Mouse (Mus musculus) heart, postnatal 36 days (tissue): ENCODE results near the gene Vapa. TPM values are rescaled to one million over a fixed set of nuclear protein-coding genes. Genes with fewer than 3 reads are reported as not detected.
"Not testable (repeated sequence)": the region's sequence is repeated elsewhere in the genome, so short reads cannot be mapped to it uniquely, and the experiment has no call there.

ENCODE experiments used
- DNase-seq, 2 experiments: peaks; one replicate each; pipeline ENCODE4 v3.0.0; 2021 to 2022
- intact Hi-C: fragments of 180-260 bp; cut with DNase I; formaldehyde crosslinking; loops from one replicate; pipeline ENCODE4 v1.15.1; 2025
- total RNA-seq, 2 experiments: library from RNA; stranded (reverse); gene quantifications; 2 replicates each; pipeline ENCODE4 v1.2.3; 2021

Vapa gene
- total RNA-seq, result 10 to 100 TPM; 76.3 to 86.5 TPM

DNA sequence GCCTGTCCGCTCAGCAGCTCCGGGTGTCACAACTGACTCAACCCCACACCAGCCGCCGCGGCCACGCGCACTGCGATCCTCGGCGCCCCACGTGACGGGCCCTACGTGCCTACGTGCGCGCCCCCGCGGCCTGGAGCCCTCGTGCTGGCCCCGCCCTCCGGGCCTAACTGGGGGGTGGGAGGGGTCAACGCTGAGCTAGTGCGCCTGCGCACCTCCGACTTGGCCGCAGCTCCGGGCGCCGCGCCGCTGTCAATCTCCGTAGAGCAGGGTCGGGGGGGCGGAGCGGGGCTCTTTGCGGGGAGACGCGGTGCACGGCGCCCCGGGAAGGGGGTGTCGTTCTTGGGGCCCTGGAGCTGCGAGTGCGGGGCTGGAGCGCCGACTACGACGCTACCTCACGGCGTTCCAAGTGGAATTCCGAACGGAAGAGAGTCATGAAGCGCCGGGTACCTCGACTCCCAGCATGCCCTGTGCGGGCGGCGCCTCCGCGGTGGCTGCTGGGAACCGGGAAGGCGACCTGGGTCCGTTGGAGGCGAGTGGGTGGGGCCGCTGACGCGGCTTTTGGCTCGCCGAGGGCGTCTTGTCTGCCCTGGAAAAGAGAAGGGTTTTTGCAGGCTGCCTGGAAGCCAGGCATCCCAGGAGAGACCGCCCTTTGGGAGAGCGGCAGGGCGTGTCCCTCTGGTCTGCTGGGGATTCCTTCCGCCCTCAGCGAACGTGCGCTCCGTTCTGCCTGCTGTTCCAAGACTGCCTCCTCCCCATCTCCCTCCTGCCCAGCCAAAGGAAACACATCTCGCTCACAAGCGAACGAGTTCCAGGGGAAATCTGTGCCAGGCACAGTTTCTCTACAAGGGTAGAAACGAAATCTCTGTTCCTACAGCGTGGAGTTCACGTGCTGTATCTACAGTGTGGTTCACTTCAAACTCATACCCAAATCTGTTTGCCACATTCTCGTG lies at the start of gene Vapa:
TSS of gene Vapa (minus strand) at position 93 of the 950 bp plus-strand sequence.
- intact Hi-C loops, result loop anchor here (2.0 to 5.0 kb wide), 4 partner anchors 63 to 489 kb away; partner anchors contain the start of genes Ndufv2 and Ppp4r1
- DNase-seq, result peak; percentile 98 to 99

DNA sequence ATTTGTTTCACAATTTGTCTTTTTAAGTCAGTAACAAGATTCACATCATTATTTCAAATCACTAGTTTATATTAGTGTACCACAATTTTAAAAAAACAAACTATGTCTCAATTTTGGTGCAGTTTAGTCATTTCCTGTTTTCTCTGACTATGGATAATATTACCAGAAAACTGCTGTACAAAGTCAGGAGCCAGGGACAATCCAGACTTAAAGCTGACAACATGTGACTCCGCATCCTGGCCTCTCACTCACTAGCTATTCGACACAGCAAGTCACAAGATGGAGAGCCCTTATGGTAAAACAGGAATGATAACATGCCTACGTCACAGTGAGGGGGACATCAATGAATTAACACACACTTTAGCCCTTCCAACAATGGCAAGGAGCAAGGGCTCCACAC lies 49.3 kb upstream of the Vapa start:
- DNase-seq, result no peak
- intact Hi-C loops, result no loop called here

DNA sequence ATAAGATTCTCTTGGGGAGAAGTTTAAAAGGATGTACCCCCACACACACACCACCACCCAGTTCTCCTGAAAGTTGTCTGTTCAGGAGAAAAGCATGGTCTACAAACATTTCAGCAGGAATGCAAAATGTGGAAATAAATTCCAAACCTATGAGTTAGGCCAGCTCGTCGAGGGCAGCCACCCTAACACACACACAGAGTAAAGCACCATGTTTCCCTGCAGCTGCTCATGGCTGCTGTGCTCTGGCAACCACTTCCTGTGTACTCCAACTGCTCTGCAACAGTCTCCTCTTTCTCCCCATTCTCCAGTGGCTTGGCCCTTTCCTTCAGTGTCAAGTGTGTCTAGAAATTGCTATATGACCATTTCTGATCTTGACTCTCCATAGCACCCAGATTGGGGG lies 45.1 kb upstream of the Vapa start:
- intact Hi-C loops, result no loop called here

DNA sequence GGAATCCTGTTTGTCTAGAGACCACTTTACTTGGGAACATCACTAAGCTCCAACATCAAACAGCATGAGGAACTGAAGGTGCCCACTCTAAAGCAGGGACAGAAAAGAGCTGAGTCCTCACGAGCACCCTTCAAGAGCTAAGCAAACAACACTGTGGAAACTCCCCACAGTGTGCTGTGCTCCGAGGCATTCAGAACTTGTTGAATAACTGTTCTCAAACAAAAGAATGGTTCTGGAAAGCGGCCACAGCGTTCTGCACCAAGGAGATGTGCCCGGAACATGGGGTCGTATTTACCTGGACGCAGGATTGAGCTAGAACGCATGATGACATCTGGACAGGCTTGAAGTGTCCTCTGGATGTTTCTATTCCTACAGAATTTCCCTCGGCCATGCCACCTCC lies 44.6 kb upstream of the Vapa start:
- intact Hi-C loops, result no loop called here

More for the DNA sequence above, 45.1 kb upstream of the Vapa start:
- DNase-seq, result no peak

DNA sequence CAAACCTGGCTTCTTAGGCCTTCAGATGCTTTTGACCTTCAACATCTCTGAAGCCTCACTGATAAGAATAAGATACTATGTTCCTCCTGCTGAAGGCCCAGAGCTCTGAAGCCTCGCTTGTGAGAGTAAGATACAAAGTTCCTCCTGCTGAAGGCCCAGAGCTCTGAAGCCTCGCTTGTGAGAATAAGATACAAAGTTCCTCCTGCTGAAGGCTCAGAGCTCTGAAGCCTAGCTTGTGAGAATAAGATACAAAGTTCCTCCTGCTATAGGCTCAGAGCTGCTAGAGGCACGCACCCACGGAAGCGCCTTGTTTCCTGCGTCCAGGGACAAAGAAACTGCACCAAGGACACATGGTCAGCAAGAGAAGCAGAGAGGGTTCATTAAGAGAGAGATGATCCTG lies 43.4 kb upstream of the Vapa start:
- DNase-seq, result no peak
- intact Hi-C loops, result no loop called here

More for the DNA sequence above, 44.6 kb upstream of the Vapa start:
- DNase-seq, result no peak

DNA sequence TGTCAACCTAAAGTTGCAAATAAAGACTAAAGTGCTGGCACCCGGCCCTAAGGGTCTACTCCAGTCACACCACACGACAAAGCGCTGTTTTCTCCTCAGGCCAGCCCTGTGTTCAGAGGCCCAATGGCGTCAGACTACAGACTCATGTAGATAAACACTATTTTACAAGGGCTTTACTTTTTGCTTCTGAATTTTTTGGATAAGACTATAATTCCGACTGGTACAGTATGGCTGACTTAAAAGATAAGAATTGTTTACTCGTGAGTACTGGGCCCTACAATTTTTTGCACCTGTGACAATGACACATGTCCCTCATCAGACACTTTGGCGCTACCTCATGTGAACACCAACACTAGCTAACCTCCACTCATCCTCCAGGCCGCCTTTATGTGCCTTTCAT lies 42.7 kb upstream of the Vapa start:
- DNase-seq, result no peak
- intact Hi-C loops, result no loop called here

DNA sequence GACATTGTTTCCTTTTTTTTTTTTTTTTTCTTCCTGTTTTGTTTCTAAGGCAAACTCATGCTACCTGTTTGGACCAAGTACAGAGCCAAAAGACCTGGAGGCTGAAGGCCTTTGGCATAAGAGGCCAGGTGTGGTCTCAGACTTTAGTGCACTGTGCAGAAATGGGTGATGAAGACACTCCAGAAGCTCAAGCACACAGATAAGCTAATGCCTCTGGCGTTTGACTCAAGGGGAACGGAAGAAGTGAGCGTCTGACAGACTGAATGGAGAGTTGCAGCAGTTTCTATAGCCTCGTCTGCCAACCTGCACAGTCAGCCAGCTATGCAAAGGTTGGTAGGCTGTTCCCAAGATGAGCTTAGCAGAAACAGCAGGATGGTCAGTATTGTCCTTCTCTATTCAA lies 42.3 kb upstream of the Vapa start:
- intact Hi-C loops, result no loop called here
- no peak for DNase-seq

DNA sequence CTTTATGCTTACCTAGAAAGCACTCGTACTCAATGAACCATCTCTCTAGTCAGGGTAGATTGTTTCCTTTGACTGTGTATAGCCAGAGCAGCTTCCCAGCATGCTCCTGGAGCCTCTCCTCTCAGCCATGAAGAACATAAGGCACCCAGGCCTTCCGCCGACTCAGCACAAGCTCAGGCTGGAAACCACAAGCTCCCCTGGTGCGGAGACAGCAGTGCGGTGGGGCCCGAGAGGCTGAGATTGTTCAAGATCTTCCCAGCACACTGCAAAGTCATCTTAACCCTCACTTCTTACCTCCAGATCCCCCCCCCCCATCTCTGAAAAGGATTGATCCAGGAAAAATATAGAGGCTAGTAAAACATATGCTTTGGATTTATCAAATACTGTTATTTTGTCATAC lies 37.2 kb upstream of the Vapa start:
- no peak for DNase-seq
- intact Hi-C loops, result no loop called here

DNA sequence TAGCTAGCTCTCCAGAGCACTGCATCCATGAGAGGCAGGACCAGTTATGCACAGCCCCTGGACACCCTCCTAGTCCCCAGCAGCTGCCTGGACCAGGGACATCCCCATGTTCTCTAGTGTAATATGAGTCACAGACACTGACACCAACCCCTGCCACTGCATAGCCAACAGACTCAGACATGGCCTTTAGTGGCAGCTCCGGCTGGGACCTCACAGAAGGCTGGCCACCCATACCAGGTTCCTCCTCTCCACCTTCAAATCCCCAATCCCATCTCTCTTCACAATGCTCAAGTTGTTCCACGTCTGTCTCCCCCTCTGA lies 35.8 kb upstream of the Vapa start:
- no peak for DNase-seq

DNA sequence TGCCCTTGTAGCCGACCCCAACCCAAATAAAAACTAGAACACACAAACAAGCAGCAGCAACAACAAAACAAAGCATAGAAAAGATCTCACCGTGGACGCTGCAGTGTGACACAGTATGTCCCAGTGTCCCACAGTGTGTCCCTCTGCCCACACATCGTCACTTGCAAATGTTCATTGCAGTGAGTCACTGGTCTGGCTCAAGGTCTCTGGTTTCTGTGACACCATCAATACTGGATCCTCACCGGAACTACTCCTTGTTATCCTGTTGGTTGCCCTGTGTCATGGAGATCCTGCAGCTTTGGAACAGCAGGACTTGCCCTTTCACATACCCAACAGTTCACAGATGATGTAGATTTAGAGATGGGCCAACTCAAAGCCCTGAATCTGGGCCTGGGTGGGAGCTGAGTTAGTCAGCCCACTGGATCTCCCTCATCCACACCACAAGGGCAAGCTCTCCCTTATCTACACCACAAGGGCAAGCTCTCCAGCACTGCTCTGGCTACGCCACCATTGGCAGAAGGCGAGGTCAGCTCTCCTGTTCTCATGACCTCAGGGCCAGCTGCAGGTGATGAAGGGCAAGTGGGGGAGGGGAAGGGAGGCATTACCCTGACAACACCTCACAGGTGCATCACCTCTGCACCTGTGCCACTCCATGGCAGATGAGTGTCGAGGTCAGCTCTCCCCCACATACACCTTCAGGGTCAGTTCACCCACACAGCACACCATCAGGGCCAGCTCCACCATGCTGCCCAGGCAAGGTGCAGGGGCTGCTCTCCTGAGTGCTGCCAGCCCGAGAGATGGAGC lies 35.2 kb upstream of the Vapa start:
- DNase-seq, result no peak
- intact Hi-C loops, result no loop called here

More for the DNA sequence above, 35.8 kb upstream of the Vapa start:
- intact Hi-C loops, result no loop called here

DNA sequence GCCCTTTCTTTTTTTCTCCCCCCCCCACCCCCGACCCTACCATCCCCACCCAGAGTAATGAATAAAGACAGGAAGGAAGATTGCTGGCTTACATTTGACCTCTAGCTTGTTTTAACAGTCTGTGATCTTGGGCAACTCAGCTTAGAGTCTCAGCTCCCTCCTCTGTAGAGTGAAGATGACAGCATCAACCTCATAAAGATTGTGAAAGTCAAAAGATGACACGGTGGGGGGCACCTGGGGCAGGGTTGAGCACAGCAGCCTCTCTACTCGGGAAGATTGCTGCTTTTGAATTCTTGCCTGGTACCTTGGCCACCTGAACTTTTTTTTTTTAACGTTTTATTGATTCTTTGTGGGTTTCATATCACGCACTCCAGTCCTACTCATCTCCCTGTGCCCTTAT lies 34.6 kb upstream of the Vapa start:
- intact Hi-C loops, result loop anchor here (1.0 kb wide), 1 partner anchor 33 kb away; no protein-coding TSS in a partner anchor
- DNase-seq, result no peak

DNA sequence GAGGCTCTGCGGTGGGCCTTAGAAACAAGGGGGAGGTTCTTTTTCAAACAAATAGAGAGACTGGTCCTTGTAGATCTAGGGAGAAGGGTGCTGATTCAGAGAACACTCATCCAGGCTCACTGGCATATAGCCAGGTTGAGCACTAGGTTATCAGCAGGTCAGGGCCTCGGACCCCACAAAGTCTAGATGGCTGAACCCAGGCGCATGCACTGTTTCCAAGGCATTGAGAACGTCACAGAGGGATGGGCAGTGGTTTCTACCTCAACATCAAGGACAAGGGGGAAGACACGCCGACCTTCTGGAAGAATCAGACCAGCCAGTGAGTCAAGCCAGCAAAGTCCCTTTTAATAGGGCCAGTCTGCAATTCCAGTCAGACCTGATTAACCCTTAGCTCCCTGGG lies 33.9 kb upstream of the Vapa start:
- DNase-seq, result no peak

DNA sequence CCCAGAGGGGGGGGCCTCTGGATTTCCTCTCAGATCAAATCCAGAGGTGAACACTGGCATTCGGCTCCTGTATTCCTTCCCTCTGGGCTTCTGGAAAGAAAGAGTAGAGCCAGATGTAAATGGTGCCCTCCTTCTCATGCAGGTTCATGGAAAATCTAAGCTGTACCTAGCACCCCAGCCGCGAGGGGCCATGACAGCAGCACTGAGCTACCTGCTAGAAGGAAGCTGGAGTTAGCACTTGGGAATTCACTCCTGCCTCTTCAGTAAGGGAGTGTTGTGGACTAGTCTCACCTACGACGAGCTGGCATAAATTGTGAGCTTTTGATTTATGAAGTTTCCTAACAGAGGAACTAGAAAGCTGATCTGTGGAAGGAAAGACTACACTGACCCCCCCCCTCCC lies 30.2 kb upstream of the Vapa start:
- intact Hi-C loops, result no loop called here
- no peak for DNase-seq

More for the DNA sequence above, 33.9 kb upstream of the Vapa start:
- intact Hi-C loops, result loop anchor here (1.0 kb wide), 1 partner anchor 32 kb away; no protein-coding TSS in a partner anchor

DNA sequence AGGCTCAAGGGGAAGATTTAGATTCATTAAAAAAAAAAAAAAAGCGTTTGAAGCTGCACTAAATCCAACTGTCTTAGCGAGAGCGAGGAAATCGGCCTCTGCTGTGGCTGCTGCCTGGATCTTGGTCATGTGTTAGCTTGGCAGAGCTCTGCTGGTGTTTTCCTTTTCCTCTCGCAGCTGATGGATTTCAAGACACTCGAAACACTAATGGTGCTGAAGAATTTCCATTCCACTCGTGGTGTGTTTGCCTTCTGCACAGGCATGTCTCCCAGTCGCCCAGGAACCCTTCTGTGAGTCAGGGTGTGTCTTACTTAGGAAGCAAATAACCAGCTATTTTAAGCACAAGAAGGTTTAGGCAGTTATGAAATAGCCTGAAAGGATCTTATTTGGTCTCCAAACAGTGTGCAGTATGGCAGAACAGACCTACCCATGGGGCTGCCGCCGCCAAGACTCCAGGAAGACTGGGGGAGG lies 29.7 kb upstream of the Vapa start:
- peak; percentile 20 to 24 for DNase-seq
- intact Hi-C loops, result no loop called here

DNA sequence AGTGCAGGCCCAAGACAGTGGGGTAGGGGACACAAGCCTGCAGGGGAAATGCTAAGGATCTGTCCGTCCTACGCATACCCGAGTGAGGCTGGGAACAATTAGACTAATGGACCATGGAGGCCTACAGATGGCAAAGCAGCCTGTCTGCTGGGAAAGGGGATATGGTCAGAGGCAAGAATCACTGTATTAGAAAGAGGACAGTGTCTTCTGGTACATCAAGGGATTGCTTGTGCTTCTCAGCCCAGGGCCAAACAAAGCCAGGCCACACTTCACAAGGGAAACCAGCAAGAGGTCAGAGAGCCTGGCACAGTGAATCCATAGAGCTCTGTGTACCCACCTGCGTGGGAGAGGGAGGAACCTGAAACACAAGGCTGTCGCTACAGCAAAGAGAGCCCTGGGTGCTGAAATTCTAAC lies 29.2 kb upstream of the Vapa start:
- DNase-seq, result no peak
- intact Hi-C loops, result no loop called here

DNA sequence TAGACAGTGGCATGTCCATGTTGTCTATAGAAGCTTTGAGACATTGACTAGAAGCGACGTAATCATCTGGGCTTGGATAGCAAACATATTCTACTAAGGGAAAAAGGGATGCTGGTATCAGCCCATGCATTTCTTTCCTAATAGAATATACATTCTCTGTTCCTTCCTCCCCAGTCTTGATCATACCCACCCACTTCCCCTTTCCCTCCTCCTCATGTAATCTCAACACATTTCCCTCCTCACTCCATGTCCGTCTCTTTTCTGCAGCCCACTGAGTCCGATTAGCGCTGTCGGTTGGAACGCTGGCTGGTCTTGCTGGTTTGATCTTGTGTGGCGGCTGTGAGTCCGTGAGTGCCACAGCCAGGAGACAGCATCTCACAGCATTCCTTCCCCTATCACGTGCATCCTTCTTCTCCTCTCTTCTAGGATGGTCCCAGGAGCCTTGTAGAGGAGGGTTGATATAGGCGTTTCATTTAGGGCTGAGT lies 28.4 kb upstream of the Vapa start, which contains the start of gene Txndc2:
TSS of gene Txndc2 (minus strand) at position 435 of the 485 bp plus-strand sequence.
- no peak for DNase-seq
- intact Hi-C loops, result no loop called here

DNA sequence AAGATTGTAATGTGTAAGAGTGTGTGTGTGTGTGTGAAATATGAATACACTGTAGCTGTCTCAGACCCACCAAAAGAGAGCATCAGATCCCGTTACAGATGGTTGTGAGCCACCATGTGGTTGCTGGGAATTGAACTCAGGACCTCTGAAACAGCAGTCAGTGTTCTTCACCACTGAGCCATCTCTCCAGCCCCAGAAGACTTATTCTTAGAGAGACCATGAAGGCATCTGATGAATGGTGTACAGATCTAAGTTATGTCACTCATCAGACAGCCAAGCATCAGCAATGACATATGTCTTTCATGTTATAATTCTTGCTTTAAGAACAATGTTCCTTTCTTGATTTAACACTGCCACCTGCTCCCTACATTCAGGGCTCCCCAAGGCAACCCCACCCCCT lies 25.8 kb upstream of the Vapa start:
- no peak for DNase-seq
- intact Hi-C loops, result no loop called here

DNA sequence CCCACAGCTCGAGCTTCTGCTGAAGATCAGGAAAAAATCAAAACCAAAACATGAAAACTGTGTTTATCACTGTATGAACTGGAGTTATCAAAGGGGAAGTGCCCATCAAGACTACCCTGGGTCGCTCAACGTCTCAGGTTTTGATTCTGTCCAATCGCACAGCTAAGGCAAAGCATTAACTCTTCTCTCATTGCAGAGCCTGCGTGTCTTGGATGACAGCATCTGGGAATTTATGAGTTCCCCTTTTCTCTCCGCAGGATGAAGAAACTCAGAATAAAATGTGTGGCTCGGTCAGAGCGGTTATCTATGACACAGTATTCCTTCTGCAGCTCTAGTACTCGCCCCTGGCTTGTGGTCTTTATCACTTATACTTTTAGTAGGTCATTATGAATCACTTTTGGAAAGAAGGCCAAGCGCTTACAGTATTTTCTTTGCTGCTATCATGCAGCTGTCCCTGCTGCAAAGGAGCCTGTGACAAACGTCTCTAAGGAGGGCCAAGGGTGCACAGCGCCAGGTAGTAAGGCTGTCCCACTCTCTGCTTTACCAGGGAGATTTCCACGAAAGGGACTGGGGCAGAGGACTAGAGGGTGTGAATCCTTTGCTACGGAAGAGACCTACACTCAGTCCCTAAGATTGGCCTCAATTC lies 22.5 kb upstream of the Vapa start:
- DNase-seq, result no peak
- intact Hi-C loops, result no loop called here

DNA sequence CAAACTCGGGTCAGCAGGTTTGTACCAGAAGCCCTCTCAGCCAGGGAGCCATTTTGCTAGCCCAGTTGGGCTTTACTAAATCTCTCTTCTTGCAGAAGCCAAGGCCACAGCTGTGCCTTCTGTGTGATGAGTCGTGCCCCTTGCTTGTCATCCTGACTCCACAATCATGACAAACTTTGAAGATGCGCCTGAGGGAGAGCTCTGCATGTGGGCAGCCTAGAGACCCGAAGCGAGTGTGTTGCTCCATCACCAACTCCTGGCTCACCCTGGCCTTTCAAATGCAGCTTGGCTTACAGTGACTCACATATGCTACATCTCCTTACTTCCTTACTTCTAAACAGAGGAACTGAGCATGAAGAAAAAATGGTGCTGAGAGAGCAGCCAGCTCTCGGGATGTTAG lies 16.6 kb upstream of the Vapa start:
- no peak for DNase-seq
- intact Hi-C loops, result no loop called here

DNA sequence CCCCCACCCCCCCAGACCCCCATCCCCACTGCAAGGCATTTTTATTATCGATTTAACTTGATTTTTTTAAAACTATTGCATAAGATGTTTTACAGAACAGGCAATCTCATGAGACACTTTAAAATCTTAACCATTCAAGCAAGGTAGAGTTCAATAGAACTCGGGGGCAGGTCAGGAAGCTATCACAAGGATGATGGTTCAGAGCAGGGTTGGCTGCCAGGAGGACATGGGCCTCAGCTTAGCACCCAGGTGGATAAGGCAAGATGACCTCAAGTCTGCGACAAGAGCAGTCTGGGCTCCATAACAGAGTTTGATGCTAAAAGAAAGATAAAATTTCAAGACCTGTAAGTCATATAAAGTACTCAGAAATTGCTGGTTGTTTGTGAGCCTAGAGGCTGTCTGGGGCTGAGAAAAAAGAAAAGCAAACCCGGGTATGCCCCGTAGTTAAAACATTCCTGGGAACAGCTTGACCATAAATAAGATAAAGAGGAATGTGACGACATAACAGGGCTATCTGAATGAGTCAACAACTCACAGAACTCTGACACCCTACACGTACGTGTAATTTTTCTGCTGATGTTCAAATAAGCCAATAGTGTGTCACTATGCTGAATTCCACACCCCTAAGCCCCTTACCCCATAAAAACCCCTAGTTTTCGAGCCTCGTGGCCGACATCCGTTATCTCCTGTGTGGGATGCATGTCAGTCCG lies 15.6 kb upstream of the Vapa start:
- DNase-seq, intact Hi-C loops: not testable (repeated sequence)
